Mouse (Mus musculus) ES-Bruce4 (cell line): Measurements from ENCODE around the gene Tsen2.

Experiments
- CTCF ChIP-seq: IDR thresholded peaks from one replicate; pipeline ENCODE4 v1.8.1; 2011; ENCODE audit warnings: low read depth, low read length
- EP300 ChIP-seq: IDR thresholded peaks from 2 replicates; pipeline ENCODE4 v1.6.1; 2011; ENCODE audit warnings: low read depth, low read length; ENCODE audit not compliant: insufficient read depth
- POLR2A ChIP-seq: IDR thresholded peaks from one replicate; pipeline ENCODE4 v1.8.1; 2011; ENCODE audit warnings: low read length; ENCODE audit not compliant: insufficient read depth

- TF ChIP-seq POLR2A (no peak), CTCF (no peak), EP300 (no peak)
Observed at GRCm38 (mm10) chr6:115595667-115596066, 51.2 kb downstream of the Tsen2 start.
